In the genomic region with DNA sequence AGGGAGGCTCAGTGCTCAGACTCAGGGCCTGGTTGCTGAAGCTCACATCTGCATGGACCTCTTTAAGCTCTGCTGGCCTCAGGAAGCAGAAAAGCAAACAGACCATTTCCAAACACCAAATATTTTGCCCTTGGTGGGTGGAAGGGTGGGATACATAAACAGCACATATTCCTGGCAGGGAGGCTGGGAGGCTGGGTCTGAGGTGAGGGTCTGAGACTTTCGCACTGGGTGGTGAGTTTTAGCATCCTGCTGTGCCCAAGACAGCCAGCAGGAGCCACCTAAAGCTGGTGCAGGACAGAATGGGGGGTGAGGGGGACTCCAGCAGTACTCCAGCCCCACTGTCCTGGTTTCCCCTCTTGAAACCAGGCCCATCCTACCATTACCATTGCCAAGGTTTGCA, we compare ENCODE assay signal across 21 mouse cellular contexts.
DNase-seq lines count a peak whose midpoint lies in the region; ATAC-seq lines count a peak whose summit lies in the region.
"Had no signal": no experiment of that assay in that cellular context is flagged by ENCODE, and none has a peak within 500 bp of the region (broad histone marks: within the 10 kb centered on the region; RNA-seq: fewer than 3 reads in every experiment).

No protein-coding gene starts in this region.

- no peak overlapping the region for H3K4me2 ChIP-seq in hindbrain, embryonic 13.5 days
- no peak overlapping the region for H3K4me2 ChIP-seq in lung, embryonic 16.5 days (ENCODE audit: low read depth, low read length)
- H3K4me2 ChIP-seq: hindbrain, embryonic 15.5 days; liver, embryonic 15.5 days; midbrain, embryonic 13.5 days had no signal

- H3K9ac ChIP-seq in hindbrain, embryonic 13.5 days, result no peak overlapping the region
- no peak overlapping the region for H3K9ac ChIP-seq in lung, embryonic 16.5 days (ENCODE audit: low read length)
- H3K9ac ChIP-seq: forebrain, postnatal 0 days; hindbrain, embryonic 15.5 days; liver, embryonic 15.5 days; midbrain, embryonic 13.5 days had no signal

- H3K27me3 ChIP-seq in hindbrain, embryonic 10.5 days (ENCODE audit: insufficient read depth, poor library complexity, severe bottlenecking), result 0 out of 2 replicates have a peak, but pooled peaks cover 15% of the 10 kb centered on the region
- H3K27me3 ChIP-seq in hindbrain, embryonic 13.5 days, result 0 out of 2 replicates have a peak, but pooled peaks cover 4% of the 10 kb centered on the region
- H3K27me3 ChIP-seq in limb, embryonic 10.5 days (ENCODE audit: low read depth, poor library complexity, severe bottlenecking), result no peaks in the 10 kb centered on the region
- H3K27me3 ChIP-seq in lung, embryonic 16.5 days (ENCODE audit: control insufficient read depth, insufficient read depth, low read depth, low read length), result no peaks in the 10 kb centered on the region
- H3K27me3 ChIP-seq: hindbrain, embryonic 15.5 days; liver, embryonic 15.5 days; midbrain, embryonic 13.5 days had no signal

- ATAC-seq in hindbrain, embryonic 13.5 days (ENCODE audit: low FRiP score), result no peak
- peak; percentile 48 for ATAC-seq in lung, embryonic 16.5 days (ENCODE audit: low read depth)
- ATAC-seq: CD4-positive, CD25-positive, alpha-beta regulatory T cell, adult 4 months; forebrain, postnatal 0 days; midbrain, embryonic 13.5 days had no signal

- WGBS in hindbrain, embryonic 10.5 days, result 86% methylated on average over 1 of the region's 1 CpGs
- WGBS in hindbrain, embryonic 13.5 days, result 64% methylated on average over 1 of the region's 1 CpGs
- 65% methylated on average over 1 of the region's 1 CpGs for WGBS in limb, embryonic 10.5 days
- 67% methylated on average over 1 of the region's 1 CpGs for WGBS in lung, embryonic 16.5 days

- no peaks in the 10 kb centered on the region for H3K36me3 ChIP-seq in hindbrain, embryonic 10.5 days
- H3K36me3 ChIP-seq in hindbrain, embryonic 13.5 days, result no peaks in the 10 kb centered on the region
- H3K36me3 ChIP-seq in limb, embryonic 10.5 days, result no peaks in the 10 kb centered on the region
- no peaks in the 10 kb centered on the region for H3K36me3 ChIP-seq in lung, embryonic 16.5 days (ENCODE audit: control insufficient read depth, insufficient read depth, low read length)
- H3K36me3 ChIP-seq: hindbrain, embryonic 15.5 days; liver, embryonic 15.5 days; midbrain, embryonic 13.5 days had no signal

- no peak overlapping the region for H3K4me3 ChIP-seq in hindbrain, embryonic 10.5 days
- no peak overlapping the region for H3K4me3 ChIP-seq in hindbrain, embryonic 13.5 days
- H3K4me3 ChIP-seq in limb, embryonic 10.5 days, result no peak overlapping the region
- H3K4me3 ChIP-seq in lung, embryonic 16.5 days (ENCODE audit: low read length), result no peak overlapping the region
- H3K4me3 ChIP-seq: hindbrain, embryonic 15.5 days; left cerebral cortex, adult 2 months; liver, embryonic 15.5 days; midbrain, embryonic 13.5 days had no signal

- peak overlapping the region; percentile 13; the same call in 1 of the 2 replicates for H3K27ac ChIP-seq in hindbrain, embryonic 10.5 days
- H3K27ac ChIP-seq in hindbrain, embryonic 13.5 days, result no peak overlapping the region
- 0 out of 2 replicates have a peak overlapping the region, but pooled peaks have one; percentile 12 for H3K27ac ChIP-seq in limb, embryonic 10.5 days
- H3K27ac ChIP-seq in lung, embryonic 16.5 days (ENCODE audit: low read length), result no peak overlapping the region
- H3K27ac ChIP-seq: hindbrain, embryonic 15.5 days; left cerebral cortex, adult 2 months; liver, embryonic 15.5 days; midbrain, embryonic 13.5 days had no signal

- H3K9me3 ChIP-seq in hindbrain, embryonic 10.5 days, result no peaks in the 10 kb centered on the region
- H3K9me3 ChIP-seq in hindbrain, embryonic 13.5 days, result no peaks in the 10 kb centered on the region
- no peaks in the 10 kb centered on the region for H3K9me3 ChIP-seq in limb, embryonic 10.5 days (replicated peaks)
- no peaks in the 10 kb centered on the region for H3K9me3 ChIP-seq in lung, embryonic 16.5 days (ENCODE audit: control insufficient read depth, low read length)
- H3K9me3 ChIP-seq: hindbrain, embryonic 15.5 days; liver, embryonic 15.5 days; midbrain, embryonic 13.5 days had no signal

- H3K4me1 ChIP-seq in hindbrain, embryonic 10.5 days (replicated peaks), result peaks cover 35% of the 10 kb centered on the region
- peaks cover 18% of the 10 kb centered on the region for H3K4me1 ChIP-seq in hindbrain, embryonic 13.5 days (replicated peaks)
- peaks cover 29% of the 10 kb centered on the region for H3K4me1 ChIP-seq in limb, embryonic 10.5 days
- H3K4me1 ChIP-seq in lung, embryonic 16.5 days (replicated peaks; ENCODE audit: control insufficient read depth, insufficient read depth, low read length), result no peaks in the 10 kb centered on the region
- H3K4me1 ChIP-seq: liver, embryonic 15.5 days had no signal

- DNase-seq in hindbrain, embryonic 10.5 days (ENCODE audit: low spot score), result no peak
- DNase-seq in limb, embryonic 10.5 days (ENCODE audit: low spot score), result no peak
- peak; percentile 62 to 80 for DNase-seq in lung, postnatal 4 days
- no peak for DNase-seq in right cerebral cortex, postnatal 4 days
- no peak for DNase-seq in kidney, postnatal 25 days
- no peak for DNase-seq in ovary, adult 18-20 months (ENCODE audit: low spot score)
- DNase-seq: adrenal gland, postnatal 14 days; cerebellum, adult 9-11 months; forebrain, postnatal 0 days; gastrocnemius, postnatal 14 days; heart, postnatal 36 days; kidney, postnatal 36 days; liver; thymus, postnatal 25 days had no signal

Comparison
In these comparisons a context has a peak if more than half of its experiments do, and no peak if none do; other contexts are left out.
1. H3K27ac ChIP-seq: peak in hindbrain, embryonic 10.5 days (single experiment) and limb, embryonic 10.5 days (single experiment); none in hindbrain, embryonic 13.5 days (single experiment) and lung, embryonic 16.5 days (single experiment).
2. DNase-seq: peak in lung, postnatal 4 days (2 of 2); none in hindbrain, embryonic 10.5 days (single experiment), limb, embryonic 10.5 days (single experiment), right cerebral cortex, postnatal 4 days (single experiment), kidney, postnatal 25 days (0 of 2) and ovary, adult 18-20 months (single experiment).